Mouse (Mus musculus) forebrain, embryonic 11.5 days (tissue): Measurements from ENCODE around the gene Tmc7. TPM values are rescaled to one million over a fixed set of nuclear protein-coding genes. Genes with fewer than 3 reads are reported as not detected.

Experiments
- ATAC-seq: fragments of 200-750 bp; cut with Nextera tagmentation; replicated peaks from 2 replicates; pipeline ENCODE4 v1.8.0; 2017; ENCODE audit warnings: moderate TSS enrichment; ENCODE audit not compliant: low FRiP score
- DNase-seq: peaks from one replicate; pipeline ENCODE4 v3.0.0-alpha.2; 2017; ENCODE audit warnings: low spot score
- H3K27ac ChIP-seq: fragments of 300-500 bp; sonication (generic); 2 replicates; pipeline ENCODE4 v1.5.1; 2014; ENCODE audit warnings: low read depth, low read length
- H3K27me3 ChIP-seq: fragments of 300-500 bp; sonication (generic); 2 replicates; pipeline ENCODE4 v1.6.1; 2014; ENCODE audit warnings: mild to moderate bottlenecking, low read length, mixed read lengths; ENCODE audit not compliant: control insufficient read depth, insufficient read depth
- H3K36me3 ChIP-seq: fragments of 300-500 bp; sonication (generic); 2 replicates; pipeline ENCODE4 v1.6.1; 2014; ENCODE audit warnings: mild to moderate bottlenecking, low read length, moderate library complexity, mixed read lengths; ENCODE audit not compliant: control insufficient read depth, insufficient read depth
- H3K4me1 ChIP-seq: fragments of 300-500 bp; sonication (generic); replicated peaks from 2 replicates; pipeline ENCODE4 v1.6.1; 2014; ENCODE audit warnings: low read length, mixed read lengths; ENCODE audit not compliant: control insufficient read depth, insufficient read depth
- H3K4me2 ChIP-seq: fragments of 300-500 bp; sonication (generic); 2 replicates; pipeline ENCODE4 v1.6.1; 2014; ENCODE audit warnings: low read depth, mild to moderate bottlenecking, low read length, moderate library complexity, mixed read lengths; ENCODE audit not compliant: severe bottlenecking
- H3K4me3 ChIP-seq: fragments of 300-500 bp; sonication (generic); 2 replicates; pipeline ENCODE4 v1.5.1; 2014; ENCODE audit warnings: low read depth, low read length
- H3K9ac ChIP-seq: fragments of 300-500 bp; sonication (generic); 2 replicates; pipeline ENCODE4 v1.6.1; 2014; ENCODE audit warnings: low read length
- H3K9me3 ChIP-seq: fragments of 300-500 bp; sonication (generic); 2 replicates; pipeline ENCODE4 v1.6.1; 2016; ENCODE audit warnings: low read length, mixed read lengths; ENCODE audit not compliant: control insufficient read depth
- WGBS: fragments of 180-500 bp; shearing (Covaris S2); extraction: QIAGEN DNeasy Blood & Tissue Kit; methylation state at CpG from one replicate; pipeline ENCODE4 v1.1.7; 2014; 5-methylcytosine and 5-hydroxymethylcytosine counted together
- polyA plus RNA-seq: library from polyadenylated mRNA; unstranded; fragments of >200 nt; fragmentation: Nextera tagmentation; extraction: Ambion mirVana; gene quantifications from 2 replicates; pipeline ENCODE4 v1.2.1, GENCODE M21; 2014

The Tmc7 gene
- polyA plus RNA-seq, 1 experiment from 2014 or later = 13.1 TPM

DNA sequence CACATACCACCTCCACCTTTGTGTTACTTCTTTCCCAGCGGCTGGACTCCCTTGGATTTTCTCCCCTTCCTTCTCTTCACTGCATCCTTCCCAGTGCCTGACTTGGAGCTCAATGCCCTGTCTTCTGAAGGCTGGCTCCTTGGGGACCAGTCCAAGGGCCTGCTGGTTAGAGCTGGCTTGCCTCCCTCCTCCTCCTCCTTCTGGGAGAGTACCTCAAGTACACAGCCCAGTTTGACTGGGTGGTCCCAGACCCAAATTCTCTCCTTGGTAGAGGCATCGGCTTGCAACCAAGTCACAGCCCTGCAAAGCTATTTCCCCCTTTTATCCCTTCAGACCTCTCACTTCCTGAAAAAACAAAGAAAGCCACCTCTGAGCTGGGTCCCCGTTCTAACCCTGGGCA lies 6.3 kb downstream of the Tmc7 start:
- Histone ChIP-seq H3K36me3 (no peaks in the 10 kb centered on the region), H3K9me3 (no peaks in the 10 kb centered on the region; the same call in 1 of the 2 replicates), H3K9ac (no peak overlapping the region), H3K4me1 (peaks cover 4% of the 10 kb centered on the region; the same call in 1 of the 2 replicates), H3K27me3 (no peaks in the 10 kb centered on the region), H3K27ac (no peak overlapping the region), H3K4me3 (no peak overlapping the region), H3K4me2 (no peak overlapping the region)
- DNase-seq (no peak), ATAC-seq (no peak)
- 81% methylated on average over 3 of the region's 3 CpGs for WGBS

- no peaks in the 10 kb centered on the region for H3K36me3 ChIP-seq
- no peaks in the 10 kb centered on the region; the same call in 1 of the 2 replicates for H3K4me1 ChIP-seq
- no peak overlapping the region for H3K27ac ChIP-seq
- H3K9me3 ChIP-seq = no peaks in the 10 kb centered on the region; the same call in 1 of the 2 replicates
- no peak overlapping the region for H3K4me2 ChIP-seq
- H3K4me3 ChIP-seq = no peak overlapping the region
- no peak for DNase-seq
- no peaks in the 10 kb centered on the region for H3K27me3 ChIP-seq
- H3K9ac ChIP-seq = no peak overlapping the region
- 73% methylated on average over 5 of the region's 5 CpGs for whole genome bisulfite sequencing
- no peak for ATAC-seq
These were observed 12.5 kb downstream of the Tmc7 start for GRCm38 (mm10) chr7:118572039-118572438.

- ATAC-seq = no peak
- no peak overlapping the region for H3K9ac ChIP-seq
- no peaks in the 10 kb centered on the region; the same call in 1 of the 2 replicates for H3K9me3 ChIP-seq
- no peak for DNase-seq
- no peak overlapping the region for H3K4me3 ChIP-seq
- no peak overlapping the region for H3K27ac ChIP-seq
- no peaks in the 10 kb centered on the region; the same call in 1 of the 2 replicates for H3K4me1 ChIP-seq
- no peak overlapping the region for H3K4me2 ChIP-seq
- H3K27me3 ChIP-seq = no peaks in the 10 kb centered on the region
- WGBS = 61% methylated on average over 5 of the region's 5 CpGs
- no peaks in the 10 kb centered on the region for H3K36me3 ChIP-seq
These were observed 13.2 kb downstream of the Tmc7 start for GRCm38 (mm10) chr7:118571350-118571749.

GRCm38 (mm10) chr7:118569121-118569543 lies 15.4 kb downstream of the Tmc7 start:
- Histone ChIP-seq H3K27ac (no peak overlapping the region), H3K4me3 (no peak overlapping the region), H3K9ac (no peak overlapping the region), H3K36me3 (no peaks in the 10 kb centered on the region), H3K9me3 (no peaks in the 10 kb centered on the region; the same call in 1 of the 2 replicates), H3K4me2 (no peak overlapping the region), H3K4me1 (no peaks in the 10 kb centered on the region; the same call in 1 of the 2 replicates), H3K27me3 (no peaks in the 10 kb centered on the region)
- peak; percentile 61; the same call in 1 of the 2 replicates for ATAC-seq
- 66% methylated on average over 6 of the region's 6 CpGs for WGBS
- no peak for DNase-seq

- no peak for ATAC-seq
These were observed 30.2 kb downstream of the Tmc7 start for GRCm38 (mm10) chr7:118554290-118554689.

DNA sequence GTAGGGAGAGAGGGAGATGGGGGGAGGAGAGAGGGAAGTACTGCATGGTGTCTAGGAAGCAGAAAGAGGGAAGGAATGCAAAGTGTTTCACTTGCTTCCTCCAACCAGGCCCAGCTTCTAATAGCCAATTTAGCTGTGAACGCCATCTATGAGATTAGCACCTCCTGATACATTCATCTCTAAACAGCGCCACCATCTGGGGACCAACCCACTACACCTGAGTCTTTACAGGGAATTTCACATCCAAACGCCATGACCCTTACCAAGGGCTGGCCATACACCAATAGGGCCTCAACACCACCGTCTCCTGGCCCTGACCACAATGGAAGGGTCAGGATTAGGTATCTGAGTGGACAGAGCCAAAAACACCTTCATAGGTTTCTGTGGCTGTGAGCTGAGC lies 30.7 kb downstream of the Tmc7 start:
- H3K36me3 ChIP-seq = peaks cover 5% of the 10 kb centered on the region; the same call in 1 of the 2 replicates

More at GRCm38 (mm10) chr7:118554290-118554689, 30.2 kb downstream of the Tmc7 start:
- 66% methylated on average over 2 of the region's 2 CpGs for WGBS
- Histone ChIP-seq H3K4me3 (no peak overlapping the region), H3K27me3 (no peaks in the 10 kb centered on the region), H3K36me3 (peaks cover 5% of the 10 kb centered on the region; the same call in 1 of the 2 replicates), H3K27ac (no peak overlapping the region), H3K4me1 (no peaks in the 10 kb centered on the region), H3K4me2 (no peak overlapping the region), H3K9me3 (no peaks in the 10 kb centered on the region; the same call in 1 of the 2 replicates), H3K9ac (no peak overlapping the region)
- no peak for DNase-seq

DNA sequence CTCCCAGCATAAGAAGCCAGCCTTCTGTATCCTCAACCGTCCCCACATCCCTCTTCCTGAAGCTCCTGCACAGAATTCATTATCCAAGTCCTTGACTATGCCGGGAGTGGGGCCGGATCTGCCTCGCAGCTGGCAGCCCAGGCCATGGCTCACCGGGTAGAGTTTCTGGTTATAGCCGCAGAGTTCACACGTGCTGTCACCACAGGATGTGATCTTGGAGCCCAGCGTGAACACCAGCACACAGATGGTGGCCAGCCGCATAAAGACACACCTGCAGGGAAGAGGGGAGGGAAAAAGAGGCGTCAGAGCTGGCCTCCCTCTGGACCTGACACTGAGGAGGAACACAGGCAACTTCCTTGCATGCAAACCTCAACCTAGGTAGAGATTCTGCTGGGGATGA lies 37.1 kb downstream of the Tmc7 start:
- Histone ChIP-seq H3K27me3 (no peaks in the 10 kb centered on the region), H3K9ac (no peak overlapping the region), H3K4me3 (no peak overlapping the region), H3K27ac (no peak overlapping the region), H3K4me1 (no peaks in the 10 kb centered on the region), H3K9me3 (no peaks in the 10 kb centered on the region; the same call in 1 of the 2 replicates), H3K36me3 (no peaks in the 10 kb centered on the region; the same call in 1 of the 2 replicates), H3K4me2 (no peak overlapping the region)
- ATAC-seq (no peak), DNase-seq (no peak)
- WGBS = 88% methylated on average over 10 of the region's 10 CpGs

More for the DNA sequence above, 30.7 kb downstream of the Tmc7 start:
- Histone ChIP-seq H3K4me3 (no peak overlapping the region), H3K9ac (no peak overlapping the region), H3K27me3 (no peaks in the 10 kb centered on the region), H3K27ac (no peak overlapping the region), H3K4me1 (no peaks in the 10 kb centered on the region), H3K9me3 (no peaks in the 10 kb centered on the region; the same call in 1 of the 2 replicates), H3K4me2 (no peak overlapping the region)
- no peak for ATAC-seq
- DNase-seq = no peak
- 68% methylated on average over 4 of the region's 4 CpGs for WGBS

DNA sequence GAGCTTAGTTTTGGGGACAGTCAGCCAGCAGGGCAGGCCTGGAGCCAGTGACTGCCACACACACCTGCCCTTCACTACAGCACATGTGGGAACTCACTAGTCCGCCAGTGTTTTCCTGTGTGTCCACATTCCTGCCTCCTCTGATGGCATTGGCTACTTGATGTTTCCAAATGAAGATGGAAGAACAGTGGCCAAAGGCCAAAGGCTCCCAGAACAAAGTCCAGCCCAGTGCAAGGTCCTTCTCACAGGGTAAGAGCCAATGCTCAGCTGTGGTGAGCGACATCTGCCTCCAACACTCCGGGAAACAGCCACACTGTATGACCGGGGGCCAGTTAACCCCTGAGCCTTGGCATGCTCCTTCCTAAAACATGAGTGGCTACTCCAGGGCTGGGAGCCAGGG lies 40.4 kb downstream of the Tmc7 start:
- no peak overlapping the region for H3K4me3 ChIP-seq
- no peak overlapping the region for H3K27ac ChIP-seq
- WGBS = 96% methylated on average over 4 of the region's 4 CpGs
- no peak for ATAC-seq
- DNase-seq = no peak
- no peak overlapping the region for H3K9ac ChIP-seq
- no peaks in the 10 kb centered on the region for H3K27me3 ChIP-seq
- H3K36me3 ChIP-seq = no peaks in the 10 kb centered on the region
- no peaks in the 10 kb centered on the region for H3K4me1 ChIP-seq
- no peaks in the 10 kb centered on the region for H3K9me3 ChIP-seq
- H3K4me2 ChIP-seq = no peak overlapping the region

DNA sequence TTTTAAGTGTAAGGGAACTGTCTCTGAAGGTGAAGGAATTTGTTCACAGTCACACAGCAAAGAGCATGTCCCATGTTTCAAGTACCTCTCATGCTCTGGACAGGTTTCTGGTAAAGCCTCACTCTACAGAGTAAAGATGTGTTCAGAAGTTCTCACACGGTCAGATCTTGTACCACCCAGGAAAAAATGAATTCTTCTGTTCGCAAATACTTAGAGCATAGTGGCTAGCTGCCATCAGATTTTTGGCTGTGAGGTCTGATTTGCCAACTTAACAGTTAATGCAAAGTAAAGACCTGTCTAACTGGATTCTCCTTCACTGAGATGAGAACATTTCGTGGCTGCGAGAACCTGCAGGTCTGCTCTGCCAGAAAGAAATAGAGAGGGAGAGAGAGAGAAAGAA lies 49.5 kb downstream of the Tmc7 start:
- DNase-seq (no peak), ATAC-seq (no peak)
- no peak overlapping the region for H3K4me3 ChIP-seq
- H3K9me3 ChIP-seq = no peaks in the 10 kb centered on the region
- WGBS = 88% methylated on average over 4 of the region's 4 CpGs
- H3K27me3 ChIP-seq = no peaks in the 10 kb centered on the region
- H3K9ac ChIP-seq = no peak overlapping the region
- H3K36me3 ChIP-seq = no peaks in the 10 kb centered on the region; the same call in 1 of the 2 replicates
- H3K27ac ChIP-seq = no peak overlapping the region
- no peak overlapping the region for H3K4me2 ChIP-seq
- no peaks in the 10 kb centered on the region for H3K4me1 ChIP-seq
